Mouse (Mus musculus) stomach, postnatal 0 days (tissue): ENCODE measurements at regions not wholly inside any gene's neighbourhood (a gene's known extent, or its start where the extent isn't known, plus 50 kb on each side); places are given as distances from the start of the nearest gene placed in this dataset.

ENCODE experiments used
- ATAC-seq: fragments of 200-750 bp; cut with Nextera tagmentation; 2 replicates; pipeline ENCODE4 v1.8.0; 2017; ENCODE audit not compliant: low FRiP score, low TSS enrichment
- DNase-seq: peaks from one replicate; pipeline ENCODE4 v3.0.0-alpha.2; 2016; ENCODE audit warnings: low spot score
- H3K27ac ChIP-seq: fragments of 300-500 bp; sonication (generic); replicated peaks from 2 replicates; pipeline ENCODE4 v1.5.1; 2014; ENCODE audit warnings: mild to moderate bottlenecking, control low read depth
- H3K27me3 ChIP-seq: fragments of 300-500 bp; sonication (generic); 2 replicates; pipeline ENCODE4 v1.6.1; 2014; ENCODE audit warnings: low read length; ENCODE audit not compliant: control insufficient read depth, insufficient read depth
- H3K36me3 ChIP-seq: fragments of 300-500 bp; sonication (generic); 2 replicates; pipeline ENCODE4 v1.6.1; 2014; ENCODE audit warnings: low read length, mixed read lengths; ENCODE audit not compliant: control insufficient read depth, insufficient read depth
- H3K4me1 ChIP-seq: fragments of 300-500 bp; sonication (generic); replicated peaks from 2 replicates; pipeline ENCODE4 v1.6.1; 2014; ENCODE audit warnings: antibody characterized with exemption; ENCODE audit not compliant: control insufficient read depth, insufficient read depth
- H3K4me2 ChIP-seq: fragments of 300-500 bp; sonication (generic); replicated peaks from 2 replicates; pipeline ENCODE4 v1.6.1; 2014; ENCODE audit warnings: low read depth, mild to moderate bottlenecking, control low read depth, moderate library complexity
- H3K4me3 ChIP-seq: fragments of 300-500 bp; sonication (generic); 2 replicates; pipeline ENCODE4 v1.5.1; 2014; ENCODE audit warnings: low read depth, low read length, control low read depth
- H3K9ac ChIP-seq: fragments of 300-500 bp; sonication (generic); 2 replicates; pipeline ENCODE4 v1.6.1; 2014; ENCODE audit warnings: mild to moderate bottlenecking, low read length, control low read depth, mixed read lengths
- H3K9me3 ChIP-seq: fragments of 300-500 bp; sonication (generic); 2 replicates; pipeline ENCODE4 v1.6.1; 2016; ENCODE audit warnings: low read length; ENCODE audit not compliant: control insufficient read depth
- CTCF ChIP-seq: IDR thresholded peaks from 2 replicates; pipeline ENCODE4 v1.5.1; 2016; ENCODE audit warnings: antibody characterized with exemption, low read depth, mild to moderate bottlenecking, moderate library complexity
- EP300 ChIP-seq: optimal IDR thresholded peaks from 2 replicates; pipeline ENCODE3; 2016; ENCODE audit warnings: antibody characterized with exemption
- WGBS: fragments of 180-500 bp; shearing (Covaris S2); extraction: QIAGEN DNeasy Blood & Tissue Kit; methylation state at CpG from one replicate; pipeline ENCODE4 v1.1.7; 2014; 5-methylcytosine and 5-hydroxymethylcytosine counted together

- Histone ChIP-seq H3K27ac (peak overlapping the region; percentile 61), H3K9me3 (no peaks in the 10 kb centered on the region), H3K4me2 (no peak overlapping the region), H3K27me3 (no peaks in the 10 kb centered on the region), H3K9ac (no peak overlapping the region), H3K4me1 (no peaks in the 10 kb centered on the region), H3K36me3 (no peaks in the 10 kb centered on the region), H3K4me3 (no peak overlapping the region)
- DNase-seq (peak; percentile 52), ATAC-seq (peak; percentile 38)
- TF ChIP-seq EP300 = no peak
- 40% methylated on average over 8 of the region's 8 CpGs for WGBS
Measured at GRCm38 (mm10) chr17:13659103-13659502, 101.2 kb upstream of the Afdn start.

GRCm38 (mm10) chr17:13659943-13660342 lies 100.4 kb upstream of the Afdn start:
- no peak overlapping the region for H3K4me3 ChIP-seq

DNA sequence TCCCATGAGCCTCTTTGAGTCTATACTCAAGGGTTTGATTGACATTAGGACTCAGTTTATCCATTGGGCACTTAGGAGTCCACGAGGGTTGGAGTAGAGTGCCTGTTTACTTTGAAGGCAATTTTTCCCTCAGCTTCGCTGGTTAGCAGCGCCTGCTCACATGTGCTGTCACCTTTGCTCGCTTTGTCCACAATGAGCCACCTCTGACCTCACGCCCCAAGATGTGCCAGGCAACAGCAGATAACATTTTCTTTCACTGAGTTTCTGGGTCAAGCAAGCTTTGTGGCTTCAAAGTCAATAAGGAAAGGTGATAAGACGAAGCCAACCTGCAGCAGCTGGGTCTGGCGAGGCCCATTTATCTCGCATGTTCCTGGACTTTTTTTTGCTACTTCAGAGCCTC lies 99.3 kb upstream of the Afdn start:
- TF ChIP-seq CTCF = no peak
- no peak for TF ChIP-seq EP300
- Histone ChIP-seq H3K4me3 (no peak overlapping the region), H3K27me3 (no peaks in the 10 kb centered on the region), H3K4me1 (no peaks in the 10 kb centered on the region), H3K36me3 (no peaks in the 10 kb centered on the region), H3K9ac (no peak overlapping the region), H3K4me2 (no peak overlapping the region), H3K9me3 (no peaks in the 10 kb centered on the region), H3K27ac (no peak overlapping the region)
- no peak for DNase-seq
- no peak for ATAC-seq
- WGBS = 58% methylated on average over 8 of the region's 8 CpGs

More at GRCm38 (mm10) chr17:13659943-13660342, 100.4 kb upstream of the Afdn start:
- TF ChIP-seq CTCF = no peak
- no peak for TF ChIP-seq EP300
- WGBS = 71% methylated on average over 4 of the region's 4 CpGs
- DNase-seq (no peak), ATAC-seq (no peak)
- no peaks in the 10 kb centered on the region for H3K4me1 ChIP-seq
- no peak overlapping the region for H3K27ac ChIP-seq
- H3K36me3 ChIP-seq = no peaks in the 10 kb centered on the region
- H3K9me3 ChIP-seq = no peaks in the 10 kb centered on the region
- no peak overlapping the region for H3K9ac ChIP-seq
- no peaks in the 10 kb centered on the region for H3K27me3 ChIP-seq
- H3K4me2 ChIP-seq = no peak overlapping the region

GRCm38 (mm10) chr17:13662152-13662551 lies 98.2 kb upstream of the Afdn start:
- Histone ChIP-seq H3K36me3 (no peaks in the 10 kb centered on the region), H3K27ac (no peak overlapping the region), H3K4me1 (no peaks in the 10 kb centered on the region), H3K4me2 (no peak overlapping the region), H3K9me3 (no peaks in the 10 kb centered on the region), H3K9ac (no peak overlapping the region), H3K27me3 (no peaks in the 10 kb centered on the region), H3K4me3 (no peak overlapping the region)
- no peak for DNase-seq
- 84% methylated on average over 4 of the region's 4 CpGs for WGBS
- no peak for TF ChIP-seq CTCF
- no peak for TF ChIP-seq EP300
- ATAC-seq = no peak
